Mouse (Mus musculus): ENCODE data around the gene Igfbp6. TPM values are rescaled to one million over a fixed set of nuclear protein-coding genes. Genes with fewer than 3 reads are reported as not detected.

Igfbp6 gene
- polyA plus RNA-seq, 1 experiment from 2014 or later, result 39.5 TPM

DNA sequence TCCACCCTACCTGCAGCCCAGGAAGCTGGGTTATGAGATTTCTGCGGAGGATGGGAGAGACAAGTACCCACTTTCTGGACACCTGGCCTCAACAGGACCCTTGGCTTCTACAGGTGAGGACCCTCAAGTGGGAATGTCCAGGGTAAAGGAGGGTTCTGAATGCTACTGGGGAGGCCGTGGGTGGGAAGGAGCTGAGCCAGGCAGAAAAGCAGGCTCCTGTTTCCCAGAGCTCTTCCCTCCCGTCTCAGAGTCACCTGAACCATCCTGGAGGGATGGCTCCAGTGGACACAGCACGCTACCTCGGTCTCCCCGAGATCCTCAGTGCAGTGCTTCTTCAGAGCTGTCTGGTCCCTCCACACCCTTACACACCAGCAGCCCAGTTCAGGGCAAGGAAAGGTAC is 32.0 kb upstream of the Igfbp6 start:
- ATAC-seq (ENCODE audit: low FRiP score, low TSS enrichment), result no peak
- Histone ChIP-seq H3K9ac (ENCODE audit: low read length) (no peak overlapping the region), H3K4me3 (ENCODE audit: low read depth, low read length) (no peak overlapping the region), H3K27me3 (ENCODE audit: control insufficient read depth, insufficient read depth, low read length) (no peaks in the 10 kb centered on the region), H3K9me3 (ENCODE audit: control insufficient read depth, low read length) (no peaks in the 10 kb centered on the region), H3K36me3 (ENCODE audit: control insufficient read depth, insufficient read depth, low read length) (peaks cover 44% of the 10 kb centered on the region), H3K27ac (replicated peaks) (no peak overlapping the region), H3K4me1 (replicated peaks; ENCODE audit: control insufficient read depth, insufficient read depth) (peaks cover 3% of the 10 kb centered on the region; the same call in 1 of the 2 replicates), H3K4me2 (replicated peaks; ENCODE audit: low read depth) (no peak overlapping the region)
- WGBS, result 89% methylated on average over 6 of the region's 6 CpGs
- TF ChIP-seq CTCF (IDR thresholded peaks at IDR 0.05; ENCODE audit: low read depth) (no peak), EP300 (optimal IDR thresholded peaks at IDR 0.05) (no peak)
- no peak for DNase-seq (ENCODE audit: low spot score)

DNA sequence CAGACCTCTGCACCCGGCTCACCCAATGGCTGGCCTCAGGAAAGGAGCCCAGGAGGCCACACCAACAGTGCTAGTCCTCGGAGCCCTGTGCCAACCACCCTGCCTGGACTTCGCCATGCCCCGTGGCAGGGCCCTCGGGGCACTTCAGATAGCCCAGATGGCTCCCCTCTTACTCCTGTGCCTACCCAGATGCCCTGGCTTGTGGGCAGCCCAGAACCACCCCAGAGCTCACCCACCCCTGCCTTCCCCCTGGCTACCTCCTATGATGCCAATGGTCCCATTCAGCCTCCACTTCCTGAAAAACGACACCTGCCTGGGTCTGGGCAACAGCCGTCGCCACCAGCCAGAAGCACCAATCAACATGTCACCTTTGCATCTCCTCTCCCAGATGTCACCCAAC is 31.3 kb upstream of the Igfbp6 start:
- Histone ChIP-seq H3K9me3 (ENCODE audit: control insufficient read depth, low read length) (no peaks in the 10 kb centered on the region), H3K4me1 (replicated peaks; ENCODE audit: control insufficient read depth, insufficient read depth) (peaks cover 3% of the 10 kb centered on the region; the same call in 1 of the 2 replicates), H3K27ac (replicated peaks) (no peak overlapping the region), H3K36me3 (ENCODE audit: control insufficient read depth, insufficient read depth, low read length) (peaks cover 41% of the 10 kb centered on the region), H3K4me3 (ENCODE audit: low read depth, low read length) (no peak overlapping the region), H3K9ac (ENCODE audit: low read length) (no peak overlapping the region), H3K4me2 (replicated peaks; ENCODE audit: low read depth) (no peak overlapping the region), H3K27me3 (ENCODE audit: control insufficient read depth, insufficient read depth, low read length) (no peaks in the 10 kb centered on the region)
- TF ChIP-seq EP300 (optimal IDR thresholded peaks at IDR 0.05), result no peak
- no peak for TF ChIP-seq CTCF (IDR thresholded peaks at IDR 0.05; ENCODE audit: low read depth)
- ATAC-seq (ENCODE audit: low FRiP score, low TSS enrichment) (no peak), DNase-seq (ENCODE audit: low spot score) (no peak)
- 77% methylated on average over 8 of the region's 8 CpGs for WGBS

DNA sequence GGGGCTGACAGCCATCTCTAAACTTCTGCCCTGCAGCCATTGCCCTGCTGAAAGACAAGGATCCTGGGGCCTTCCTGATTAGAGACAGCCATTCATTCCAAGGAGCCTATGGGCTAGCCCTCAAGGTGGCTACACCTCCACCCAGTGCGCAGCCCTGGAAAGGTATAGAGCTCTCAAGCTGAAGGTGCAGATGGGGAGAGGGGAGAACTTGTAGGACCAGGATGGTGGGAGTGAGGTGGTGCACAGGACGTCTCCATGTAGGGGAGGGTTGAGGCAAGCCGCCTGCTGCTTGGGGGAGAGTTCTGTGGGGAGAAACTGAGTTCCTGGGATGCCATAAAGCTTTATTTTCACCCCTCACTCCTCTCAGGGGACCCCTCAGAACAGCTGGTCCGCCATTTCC is 30.5 kb upstream of the Igfbp6 start:
- peaks cover 45% of the 10 kb centered on the region for H3K36me3 ChIP-seq (ENCODE audit: control insufficient read depth, insufficient read depth, low read length)
- 79% methylated on average over 4 of the region's 4 CpGs for WGBS
- no peak for ATAC-seq (ENCODE audit: low FRiP score, low TSS enrichment)

DNA sequence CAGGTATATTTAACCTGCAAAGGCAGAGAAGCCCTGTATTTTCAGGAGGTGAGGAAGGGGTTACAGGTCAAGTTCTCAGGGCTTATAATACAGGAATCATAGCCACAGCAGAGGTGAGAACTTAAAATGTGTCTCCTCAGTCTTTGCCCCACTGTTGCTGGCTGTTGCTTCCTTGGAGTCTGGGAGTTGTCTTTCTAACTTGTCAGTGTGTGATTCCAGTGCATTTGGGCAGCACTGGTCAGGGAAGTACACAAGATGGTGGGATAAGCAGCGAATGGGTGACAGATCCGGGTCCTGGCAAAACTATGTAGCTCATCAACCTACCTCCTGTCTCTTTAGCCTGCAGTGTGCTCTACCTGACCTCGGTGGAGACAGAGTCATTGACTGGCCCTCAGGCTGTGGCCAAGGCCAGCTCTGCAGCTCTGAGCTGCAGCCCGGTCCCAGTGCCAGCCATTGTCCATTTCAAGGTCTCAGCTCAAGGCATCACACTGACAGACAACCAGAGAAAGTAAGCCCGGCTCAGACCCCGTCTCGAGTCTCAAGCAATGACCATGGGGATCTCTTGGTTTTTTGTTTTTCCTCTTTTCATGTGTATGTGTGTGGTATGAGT is 29.4 kb upstream of the Igfbp6 start:
- H3K4me2 ChIP-seq (replicated peaks; ENCODE audit: low read depth), result no peak overlapping the region
- ATAC-seq (ENCODE audit: low FRiP score, low TSS enrichment) (no peak), DNase-seq (ENCODE audit: low spot score) (no peak)
- TF ChIP-seq CTCF (IDR thresholded peaks at IDR 0.05; ENCODE audit: low read depth) (no peak), EP300 (optimal IDR thresholded peaks at IDR 0.05) (no peak)
- H3K27me3 ChIP-seq (ENCODE audit: control insufficient read depth, insufficient read depth, low read length), result no peaks in the 10 kb centered on the region
- no peak overlapping the region for H3K4me3 ChIP-seq (ENCODE audit: low read depth, low read length)
- 80% methylated on average over 7 of the region's 7 CpGs for WGBS
- no peaks in the 10 kb centered on the region for H3K4me1 ChIP-seq (replicated peaks; ENCODE audit: control insufficient read depth, insufficient read depth)
- H3K36me3 ChIP-seq (ENCODE audit: control insufficient read depth, insufficient read depth, low read length), result peaks cover 40% of the 10 kb centered on the region
- H3K27ac ChIP-seq (replicated peaks), result no peak overlapping the region
- no peaks in the 10 kb centered on the region for H3K9me3 ChIP-seq (ENCODE audit: control insufficient read depth, low read length)
- no peak overlapping the region for H3K9ac ChIP-seq (ENCODE audit: low read length)

More for the DNA sequence above, 30.5 kb upstream of the Igfbp6 start:
- no peaks in the 10 kb centered on the region for H3K9me3 ChIP-seq (ENCODE audit: control insufficient read depth, low read length)
- H3K4me3 ChIP-seq (ENCODE audit: low read depth, low read length), result no peak overlapping the region
- no peak overlapping the region for H3K9ac ChIP-seq (ENCODE audit: low read length)
- H3K27ac ChIP-seq (replicated peaks), result no peak overlapping the region
- no peak overlapping the region for H3K4me2 ChIP-seq (replicated peaks; ENCODE audit: low read depth)
- no peak for TF ChIP-seq EP300 (optimal IDR thresholded peaks at IDR 0.05)
- TF ChIP-seq CTCF (IDR thresholded peaks at IDR 0.05; ENCODE audit: low read depth), result no peak
- no peaks in the 10 kb centered on the region for H3K27me3 ChIP-seq (ENCODE audit: control insufficient read depth, insufficient read depth, low read length)
- peaks cover 3% of the 10 kb centered on the region; the same call in 1 of the 2 replicates for H3K4me1 ChIP-seq (replicated peaks; ENCODE audit: control insufficient read depth, insufficient read depth)
- DNase-seq (ENCODE audit: low spot score), result no peak

DNA sequence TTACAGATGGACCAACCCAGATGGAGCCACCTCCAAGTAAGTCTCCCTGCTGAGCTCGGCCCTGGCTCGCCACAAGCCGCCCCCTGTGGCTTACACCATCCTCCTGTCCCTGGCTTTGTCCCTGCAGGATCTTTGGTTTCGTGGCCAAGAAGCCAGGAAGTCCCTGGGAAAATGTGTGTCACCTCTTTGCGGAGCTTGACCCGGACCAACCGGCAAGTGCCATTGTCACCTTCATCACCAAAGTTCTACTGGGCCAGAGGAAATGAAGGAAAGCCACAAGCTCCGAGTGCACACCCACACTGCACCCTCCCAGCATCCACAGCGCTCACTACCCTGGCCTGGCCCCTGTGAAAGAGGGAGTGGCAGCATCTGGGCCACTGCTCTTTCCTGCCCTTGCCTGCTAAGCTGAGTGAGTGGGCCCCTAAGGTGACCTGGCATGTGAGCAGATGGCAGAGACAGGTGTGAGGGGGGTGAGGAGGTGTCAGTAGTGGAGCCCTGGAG is 28.4 kb upstream of the Igfbp6 start:
- Histone ChIP-seq H3K9me3 (ENCODE audit: control insufficient read depth, low read length) (no peaks in the 10 kb centered on the region), H3K27ac (replicated peaks) (no peak overlapping the region), H3K4me3 (ENCODE audit: low read depth, low read length) (no peak overlapping the region), H3K9ac (ENCODE audit: low read length) (no peak overlapping the region), H3K27me3 (ENCODE audit: control insufficient read depth, insufficient read depth, low read length) (no peaks in the 10 kb centered on the region), H3K4me1 (replicated peaks; ENCODE audit: control insufficient read depth, insufficient read depth) (no peaks in the 10 kb centered on the region), H3K36me3 (ENCODE audit: control insufficient read depth, insufficient read depth, low read length) (peaks cover 33% of the 10 kb centered on the region), H3K4me2 (replicated peaks; ENCODE audit: low read depth) (no peak overlapping the region)
- no peak for ATAC-seq (ENCODE audit: low FRiP score, low TSS enrichment)
- TF ChIP-seq EP300 (optimal IDR thresholded peaks at IDR 0.05) (no peak), CTCF (IDR thresholded peaks at IDR 0.05; ENCODE audit: low read depth) (no peak)
- no peak for DNase-seq (ENCODE audit: low spot score)
- WGBS, result 68% methylated on average over 9 of the region's 9 CpGs

DNA sequence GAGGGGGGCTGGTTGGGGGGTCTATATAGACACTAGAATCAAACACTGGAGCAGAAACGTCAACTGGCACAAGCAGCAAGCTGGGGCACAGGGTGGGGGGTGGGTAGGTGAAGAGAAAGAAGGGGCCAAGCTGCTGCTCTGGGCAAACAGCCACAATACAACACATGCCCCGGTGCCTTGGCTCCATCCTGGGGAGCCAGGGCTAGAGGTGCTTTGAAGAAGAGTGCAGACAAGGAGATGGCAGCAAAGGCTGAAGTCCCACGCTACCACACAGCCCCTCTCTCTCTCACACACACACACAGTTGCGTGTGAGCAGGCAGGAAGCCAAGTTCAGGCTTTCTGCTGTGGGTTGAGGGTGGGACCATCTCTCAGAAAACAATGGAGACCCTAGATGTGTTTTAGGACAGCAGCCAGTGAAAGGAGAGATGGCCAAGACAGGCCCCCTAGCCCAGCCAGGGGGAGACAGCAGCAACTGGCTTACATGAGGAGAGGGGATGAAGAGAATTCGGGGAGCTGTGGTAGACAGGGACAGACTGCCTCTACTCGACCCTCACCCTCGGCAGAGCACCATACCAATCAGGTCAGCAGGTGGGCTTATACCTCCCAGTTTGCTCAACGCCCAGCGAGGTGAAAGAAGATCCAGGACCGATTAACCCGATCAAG is 27.3 kb upstream of the Igfbp6 start:
- H3K4me1 ChIP-seq (replicated peaks; ENCODE audit: control insufficient read depth, insufficient read depth), result no peaks in the 10 kb centered on the region
- no peaks in the 10 kb centered on the region for H3K27me3 ChIP-seq (ENCODE audit: control insufficient read depth, insufficient read depth, low read length)
- H3K4me2 ChIP-seq (replicated peaks; ENCODE audit: low read depth), result no peak overlapping the region
- H3K36me3 ChIP-seq (ENCODE audit: control insufficient read depth, insufficient read depth, low read length), result peaks cover 25% of the 10 kb centered on the region
- H3K27ac ChIP-seq (replicated peaks), result no peak overlapping the region; the same call in 1 of the 2 replicates
- 60% methylated on average over 11 of the region's 11 CpGs for WGBS
- no peaks in the 10 kb centered on the region for H3K9me3 ChIP-seq (ENCODE audit: control insufficient read depth, low read length)
- no peak overlapping the region for H3K4me3 ChIP-seq (ENCODE audit: low read depth, low read length)
- H3K9ac ChIP-seq (ENCODE audit: low read length), result no peak overlapping the region
- ATAC-seq (ENCODE audit: low FRiP score, low TSS enrichment) (no peak), DNase-seq (ENCODE audit: low spot score) (no peak)
- no peak for TF ChIP-seq CTCF (IDR thresholded peaks at IDR 0.05; ENCODE audit: low read depth)
- no peak for TF ChIP-seq EP300 (optimal IDR thresholded peaks at IDR 0.05)
